Mouse (Mus musculus): Measurements from ENCODE around the gene Xrcc6. TPM values are rescaled to one million over a fixed set of nuclear protein-coding genes. Genes with fewer than 3 reads are reported as not detected.
A peak's percentile ranks its signal among the peaks of the same experiment; 100 is the strongest.

Xrcc6 gene
- polyA plus RNA-seq (2017; shearing (Covaris generic)), result 10 to 100 TPM; 50.9 to 58.1 TPM

- ATAC-seq, result no peak
Measured at GRCm38 (mm10) chr15:81987646-81988045, at the start of gene Xrcc6. Gene Xrcc6, plus strand, starts transcription at chr15:81987835.

GRCm38 (mm10) chr15:81938246-81938645 is 49.4 kb upstream of the Xrcc6 start:
- no peak for ATAC-seq

- no peak for ATAC-seq
Measured at GRCm38 (mm10) chr15:81939157-81939715, 48.4 kb upstream of the Xrcc6 start.

GRCm38 (mm10) chr15:81939774-81940173 is 47.9 kb upstream of the Xrcc6 start:
- no peak for ATAC-seq

GRCm38 (mm10) chr15:81940219-81940618 is 47.4 kb upstream of the Xrcc6 start:
- no peak for ATAC-seq

- no peak for ATAC-seq
Measured at GRCm38 (mm10) chr15:81941010-81941409, 46.6 kb upstream of the Xrcc6 start.

GRCm38 (mm10) chr15:81943176-81943749 is 44.4 kb upstream of the Xrcc6 start:
- ATAC-seq, result no peak

GRCm38 (mm10) chr15:81949076-81949475 is 38.6 kb upstream of the Xrcc6 start:
- ATAC-seq, result no peak

- ATAC-seq, result no peak
Measured at GRCm38 (mm10) chr15:81949476-81950131, 38.0 kb upstream of the Xrcc6 start.

- ATAC-seq, result no peak
Measured at GRCm38 (mm10) chr15:81950716-81951115, 36.9 kb upstream of the Xrcc6 start.

- ATAC-seq, result no peak
Measured at GRCm38 (mm10) chr15:81951159-81951558, 36.5 kb upstream of the Xrcc6 start.

GRCm38 (mm10) chr15:81952310-81952709 is 35.3 kb upstream of the Xrcc6 start:
- no peak for ATAC-seq

GRCm38 (mm10) chr15:81954151-81954583 is 33.5 kb upstream of the Xrcc6 start:
- no peak for ATAC-seq

- ATAC-seq, result no peak
Measured at GRCm38 (mm10) chr15:81954716-81955115, 32.9 kb upstream of the Xrcc6 start.

GRCm38 (mm10) chr15:81955414-81955813 is 32.2 kb upstream of the Xrcc6 start:
- no peak for ATAC-seq

- ATAC-seq, result no peak
Measured at GRCm38 (mm10) chr15:81956457-81956856, 31.2 kb upstream of the Xrcc6 start.

- ATAC-seq, result no peak
Measured at GRCm38 (mm10) chr15:81957598-81957997, 30.0 kb upstream of the Xrcc6 start.

GRCm38 (mm10) chr15:81958906-81959305 is 28.7 kb upstream of the Xrcc6 start:
- ATAC-seq, result no peak

- peak; percentile 91 for ATAC-seq
Measured at GRCm38 (mm10) chr15:81960171-81961077, 27.2 kb upstream of the Xrcc6 start, which contains the start of gene Pmm1. Gene Pmm1, minus strand, starts transcription at chr15:81960930.

- ATAC-seq, result peak; percentile 4
Measured at GRCm38 (mm10) chr15:81961078-81961451, 26.6 kb upstream of the Xrcc6 start.

- no peak for ATAC-seq
Measured at GRCm38 (mm10) chr15:81964262-81964661, 23.4 kb upstream of the Xrcc6 start.

- no peak for ATAC-seq
Measured at GRCm38 (mm10) chr15:81964980-81965545, 22.6 kb upstream of the Xrcc6 start.
